Comparison of ENCODE assay signal across 10 mouse cellular contexts in genomic region chr10:41573190-41573589, GRCm38 (mm10). TPM values are rescaled to one million over a fixed set of nuclear protein-coding genes. Genes with fewer than 3 reads are reported as not detected.
DNase-seq lines count a peak whose midpoint lies in the region; ATAC-seq lines count a peak whose summit lies in the region.
"Had no signal": no experiment of that assay in that cellular context is flagged by ENCODE, and none has a peak within 500 bp of the region (broad histone marks: within the 10 kb centered on the region; RNA-seq: fewer than 3 reads in every experiment).

No protein-coding gene starts in this region.

- no peak overlapping the region for H3K4me3 ChIP-seq in intestine, embryonic 15.5 days (replicated peaks)
- H3K4me3 ChIP-seq: forebrain, embryonic 15.5 days; left cerebral cortex, adult 2 months had no signal

- DNase-seq in left cerebral cortex, postnatal 10 days (ENCODE audit: extremely low spot score in 1 of 2, low spot score in 2 of 2) = peak; percentile 20 to 58
- no peak for DNase-seq in left cerebral cortex, adult 11 months (ENCODE audit: low spot score)
- peak; percentile 19 to 26 for DNase-seq in frontal cortex, postnatal 10 days (ENCODE audit: low spot score in 2 of 2)
- no peak for DNase-seq in gastrocnemius, postnatal 4 days (ENCODE audit: low spot score in 2 of 2)
- DNase-seq in gastrocnemius, postnatal 14 days = no peak
- no peak for DNase-seq in ovary, adult 18-20 months (ENCODE audit: low spot score)

- no peak overlapping the region for H3K4me2 ChIP-seq in intestine, embryonic 15.5 days (replicated peaks)
- H3K4me2 ChIP-seq: forebrain, embryonic 15.5 days had no signal

- no peak overlapping the region for H3K9ac ChIP-seq in intestine, embryonic 15.5 days
- H3K9ac ChIP-seq: forebrain, embryonic 15.5 days had no signal

- intact Hi-C loops in left cerebral cortex, postnatal 10 days (cut with DNase I) = no loop called here
- intact Hi-C loops in gastrocnemius, postnatal 14 days (cut with DNase I; ENCODE audit: low total_unique reads) = no loop called here

- H3K4me1 ChIP-seq in intestine, embryonic 15.5 days (replicated peaks) = peaks cover 6% of the 10 kb centered on the region; the same call in 1 of the 2 replicates
- H3K4me1 ChIP-seq: forebrain, embryonic 15.5 days had no signal

- no peaks in the 10 kb centered on the region for H3K36me3 ChIP-seq in intestine, embryonic 15.5 days
- H3K36me3 ChIP-seq: forebrain, embryonic 15.5 days had no signal

- H3K27ac ChIP-seq in intestine, embryonic 15.5 days = no peak overlapping the region
- H3K27ac ChIP-seq: forebrain, embryonic 15.5 days; left cerebral cortex, adult 2 months had no signal

- WGBS in intestine, embryonic 15.5 days = 18% methylated on average over 6 of the region's 6 CpGs

- H3K27me3 ChIP-seq in intestine, embryonic 15.5 days (replicated peaks) = no peaks in the 10 kb centered on the region
- H3K27me3 ChIP-seq: forebrain, embryonic 15.5 days had no signal

- peak; percentile 63 for ATAC-seq in intestine, embryonic 15.5 days
- peak; percentile 67; the same call in 1 of the 2 replicates for ATAC-seq in monocyte, adult 5-6 weeks (replicated peaks; ENCODE audit: insufficient number of reproducible peaks, low FRiP score, low TSS enrichment, poor library complexity, severe bottlenecking)
- ATAC-seq: forebrain, embryonic 15.5 days had no signal

- H3K9me3 ChIP-seq in intestine, embryonic 15.5 days = no peaks in the 10 kb centered on the region
- H3K9me3 ChIP-seq: forebrain, embryonic 15.5 days had no signal

RNA-seq across cellular contexts. Expression of gene Cd164, which starts 54.0 kb away (rescaled TPM):
- total RNA-seq in left cerebral cortex, postnatal 10 days (2021) = 10 to 100 TPM; 43.7 to 53.2 TPM
- 166 and 185 TPM in 2 replicates for polyA plus RNA-seq in intestine, embryonic 15.5 days (2015; fragmentation: Nextera tagmentation; extraction: Ambion mirVana)
- 84.4 to 180 TPM (median 92.3 TPM) in 3 replicates for total RNA-seq in monocyte, adult 5-6 weeks (2017)
- total RNA-seq in gastrocnemius, postnatal 4 days (2021) = 100 to 1,000 TPM; 221 to 227 TPM
- total RNA-seq in gastrocnemius, postnatal 14 days (2021) = 100 to 1,000 TPM; 126 to 138 TPM

Comparison
In these comparisons a context has a peak if more than half of its experiments do, and no peak if none do; other contexts are left out.
1. DNase-seq: peak in left cerebral cortex, postnatal 10 days (2 of 2) and frontal cortex, postnatal 10 days (2 of 2); none in left cerebral cortex, adult 11 months (single experiment), gastrocnemius, postnatal 4 days (0 of 2), gastrocnemius, postnatal 14 days (single experiment) and ovary, adult 18-20 months (single experiment).